ENCODE assay signal across 10 mouse cellular contexts in genomic region chr4:135151111-135151987, GRCm38 (mm10). TPM values are rescaled to one million over a fixed set of nuclear protein-coding genes. Genes with fewer than 3 reads are reported as not detected.
DNase-seq lines count a peak whose midpoint lies in the region; ATAC-seq lines count a peak whose summit lies in the region.
"Had no signal": no experiment of that assay in that cellular context is flagged by ENCODE, and none has a peak within 500 bp of the region (broad histone marks: within the 10 kb centered on the region; RNA-seq: fewer than 3 reads in every experiment).

No protein-coding gene starts in this region.

- 6% methylated on average over 34 of the region's 34 CpGs for WGBS in embryonic facial prominence, embryonic 12.5 days
- WGBS in liver, embryonic 16.5 days (ENCODE audit: insufficient replicate concordance): 45% methylated on average over 34 of the region's 34 CpGs

- no peak for ATAC-seq in cerebellum, adult (ENCODE audit: insufficient number of reproducible peaks, low FRiP score, low TSS enrichment)
- no peak for ATAC-seq in embryonic facial prominence, embryonic 12.5 days (ENCODE audit: insufficient number of reproducible peaks, insufficient read depth, low FRiP score, low TSS enrichment)
- no peak for ATAC-seq in liver, embryonic 16.5 days (ENCODE audit: low read depth)

- H3K36me3 ChIP-seq in embryonic facial prominence, embryonic 12.5 days: no peaks in the 10 kb centered on the region
- no peaks in the 10 kb centered on the region for H3K36me3 ChIP-seq in liver, embryonic 16.5 days (ENCODE audit: control insufficient read depth, insufficient read depth)
- H3K36me3 ChIP-seq: lung, embryonic 15.5 days; neural tube, embryonic 13.5 days had no signal

- H3K4me1 ChIP-seq in embryonic facial prominence, embryonic 12.5 days: peaks cover 25% of the 10 kb centered on the region
- H3K4me1 ChIP-seq in liver, embryonic 16.5 days (ENCODE audit: control insufficient read depth, low read depth, low read length): peaks cover 10% of the 10 kb centered on the region; the same call in 1 of the 2 replicates

- H3K4me3 ChIP-seq in embryonic facial prominence, embryonic 12.5 days: peak overlapping the region; percentile 41; the same call in 1 of the 2 replicates
- peak overlapping the region; percentile 59; the same call in 1 of the 2 replicates for H3K4me3 ChIP-seq in liver, embryonic 16.5 days (ENCODE audit: low read depth, low read length)

- H3K4me2 ChIP-seq in embryonic facial prominence, embryonic 12.5 days (replicated peaks): peak overlapping the region; percentile 59; the same call in 1 of the 2 replicates
- peak overlapping the region; percentile 72 for H3K4me2 ChIP-seq in liver, embryonic 16.5 days (ENCODE audit: low read depth, low read length)

- H3K9ac ChIP-seq in embryonic facial prominence, embryonic 12.5 days: no peak overlapping the region
- H3K9ac ChIP-seq in liver, embryonic 16.5 days (ENCODE audit: low read depth, low read length): peak overlapping the region; percentile 35; the same call in 1 of the 2 replicates
- H3K9ac ChIP-seq: lung, embryonic 15.5 days; neural tube, embryonic 13.5 days had no signal

- no peaks in the 10 kb centered on the region for H3K9me3 ChIP-seq in embryonic facial prominence, embryonic 12.5 days
- H3K9me3 ChIP-seq in liver, embryonic 16.5 days (replicated peaks; ENCODE audit: control insufficient read depth, low read length): no peaks in the 10 kb centered on the region
- H3K9me3 ChIP-seq: lung, embryonic 15.5 days; neural tube, embryonic 13.5 days had no signal

- DNase-seq in cerebellum, postnatal 14 days: peak; percentile 39 to 66
- peak; percentile 15 for DNase-seq in kidney, postnatal 10 days
- DNase-seq in kidney, postnatal 25 days: no peak
- DNase-seq in gastrocnemius, postnatal 25 days: no peak
- no peak for DNase-seq in gastrocnemius, adult 8-10 months (ENCODE audit: low spot score in 2 of 2)

- no peak overlapping the region for H3K27ac ChIP-seq in embryonic facial prominence, embryonic 12.5 days
- H3K27ac ChIP-seq in liver, embryonic 16.5 days (ENCODE audit: low read length): no peak overlapping the region
- H3K27ac ChIP-seq: lung, embryonic 15.5 days; neural tube, embryonic 13.5 days had no signal

- H3K27me3 ChIP-seq in embryonic facial prominence, embryonic 12.5 days: peaks cover 91% of the 10 kb centered on the region
- H3K27me3 ChIP-seq in liver, embryonic 16.5 days (ENCODE audit: control insufficient read depth, insufficient read depth, low read depth, low read length): peaks cover 86% of the 10 kb centered on the region

RNA-seq across cellular contexts. Expression of gene Runx3, which starts 30.9 kb away (rescaled TPM):
- polyA plus RNA-seq in embryonic facial prominence, embryonic 12.5 days (2016; fragmentation: Nextera tagmentation; extraction: Ambion mirVana): 1.3 TPM in 2 replicates
- 0.60 and 0.61 TPM in 2 replicates for polyA plus RNA-seq in liver, embryonic 16.5 days (2015; fragmentation: Nextera tagmentation; extraction: Ambion mirVana)
- under 1 TPM in 1 of 2 experiments, not detected in 1; 0.11 TPM for total RNA-seq in gastrocnemius, postnatal 25 days (2021)
- under 1 TPM in 1 of 4 experiments, not detected in 3; 0.07 TPM for total RNA-seq in gastrocnemius, adult 8-10 months (2022)

Comparison
In these comparisons a context has a peak if more than half of its experiments do, and no peak if none do; other contexts are left out.
1. DNase-seq: peak in cerebellum, postnatal 14 days (2 of 2) and kidney, postnatal 10 days (single experiment); none in kidney, postnatal 25 days (0 of 2), gastrocnemius, postnatal 25 days (single experiment) and gastrocnemius, adult 8-10 months (0 of 2).